Mouse (Mus musculus) forebrain, postnatal 0 days (tissue): ENCODE measurements around the gene Slc25a20. TPM values are rescaled to one million over a fixed set of nuclear protein-coding genes. Genes with fewer than 3 reads are reported as not detected.

Source experiments
- ATAC-seq: fragments of 200-750 bp; cut with Nextera tagmentation; 2 replicates; pipeline ENCODE4 v1.8.0; 2017; ENCODE audit warnings: mild to moderate bottlenecking, moderate library complexity
- DNase-seq: peaks from one replicate; pipeline ENCODE4 v3.0.0-alpha.2; 2015
- H3K27ac ChIP-seq: fragments of 300-500 bp; sonication (generic); 2 replicates; pipeline ENCODE4 v1.5.1; 2014; ENCODE audit warnings: low read depth, mild to moderate bottlenecking, antibody characterized with exemption, low read length, moderate library complexity, mixed read lengths
- H3K27me3 ChIP-seq: fragments of 300-500 bp; sonication (generic); 2 replicates; pipeline ENCODE4 v1.6.1; 2014; ENCODE audit warnings: mild to moderate bottlenecking, low read length, mixed read lengths; ENCODE audit not compliant: insufficient read depth
- H3K36me3 ChIP-seq: fragments of 300-500 bp; sonication (generic); 2 replicates; pipeline ENCODE4 v1.6.1; 2014; ENCODE audit warnings: mild to moderate bottlenecking, moderate library complexity; ENCODE audit not compliant: insufficient read depth
- H3K4me1 ChIP-seq: fragments of 300-500 bp; sonication (generic); 2 replicates; pipeline ENCODE4 v1.6.1; 2014; ENCODE audit warnings: antibody characterized with exemption; ENCODE audit not compliant: insufficient read depth
- H3K4me2 ChIP-seq: fragments of 300-500 bp; sonication (generic); 2 replicates; pipeline ENCODE4 v1.6.1; 2014; ENCODE audit warnings: low read depth, mild to moderate bottlenecking, moderate library complexity
- H3K4me3 ChIP-seq: fragments of 300-500 bp; sonication (generic); 2 replicates; pipeline ENCODE4 v1.5.1; 2014; ENCODE audit warnings: low read depth, low read length, mixed read lengths
- H3K9ac ChIP-seq: fragments of 300-500 bp; sonication (generic); 2 replicates; pipeline ENCODE4 v1.6.1; 2014; ENCODE audit warnings: mild to moderate bottlenecking
- H3K9me3 ChIP-seq: fragments of 300-500 bp; sonication (generic); 2 replicates; pipeline ENCODE4 v1.6.1; 2016; ENCODE audit warnings: low read length
- CTCF ChIP-seq: sonication (generic); IDR thresholded peaks from 2 replicates; pipeline ENCODE4 v1.5.1; 2016; ENCODE audit warnings: antibody characterized with exemption, control low read depth, low read depth
- WGBS: fragments of 180-500 bp; shearing (Covaris S2); extraction: QIAGEN DNeasy Blood & Tissue Kit; methylation state at CpG from one replicate; pipeline ENCODE4 v1.1.7; 2014; 5-methylcytosine and 5-hydroxymethylcytosine counted together
- microRNA-seq, 2 experiments: library from miRNA; unstranded; fragments of <30 nt; microRNA quantifications; one replicate each; pipeline ENCODE4; 2016
- polyA plus RNA-seq: library from polyadenylated mRNA; unstranded; fragments of >200 nt; fragmentation: Nextera tagmentation; extraction: Ambion mirVana; gene quantifications from 2 replicates; pipeline ENCODE4 v1.2.1, GENCODE M21; 2015
- total RNA-seq: library from RNA; depleted of rRNA; stranded (reverse); fragments of >200 nt; gene quantifications from 2 replicates; pipeline ENCODE4 v1.2.3, GENCODE M21; 2014; rRNA removed

Slc25a20 gene
- total and polyA plus RNA-seq, 2 experiments from 2014 or later = 39.6 to 40.5 TPM

DNA sequence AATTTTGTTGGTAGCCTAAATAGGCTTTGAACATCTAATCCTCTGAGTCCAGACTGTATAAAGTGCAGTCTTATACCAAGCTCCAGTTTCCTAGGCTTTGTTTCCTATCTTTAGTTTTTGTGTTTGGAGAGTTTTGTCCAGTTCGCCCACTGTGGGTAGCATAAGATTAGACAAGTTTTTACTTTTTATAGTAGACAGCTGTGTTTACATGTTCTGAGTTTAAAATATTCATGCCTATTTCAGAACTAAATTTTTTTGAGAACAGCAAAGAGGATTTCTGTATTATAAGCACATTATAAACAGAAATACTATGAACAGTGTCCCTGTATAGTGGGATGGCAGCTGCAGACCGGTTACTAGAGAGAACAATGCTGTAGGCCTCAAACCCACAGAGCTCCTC lies 45.3 kb downstream of the Slc25a20 start:
- Histone ChIP-seq H3K4me1 (0 out of 2 replicates have a peak, but pooled peaks cover 3% of the 10 kb centered on the region), H3K9me3 (no peaks in the 10 kb centered on the region), H3K27me3 (no peaks in the 10 kb centered on the region), H3K27ac (no peak overlapping the region), H3K9ac (no peak overlapping the region), H3K4me2 (no peak overlapping the region), H3K36me3 (no peaks in the 10 kb centered on the region), H3K4me3 (no peak overlapping the region)
- DNase-seq (no peak), ATAC-seq (no peak)
- 64% methylated on average over 2 of the region's 2 CpGs for WGBS
- no peak for TF ChIP-seq CTCF

DNA sequence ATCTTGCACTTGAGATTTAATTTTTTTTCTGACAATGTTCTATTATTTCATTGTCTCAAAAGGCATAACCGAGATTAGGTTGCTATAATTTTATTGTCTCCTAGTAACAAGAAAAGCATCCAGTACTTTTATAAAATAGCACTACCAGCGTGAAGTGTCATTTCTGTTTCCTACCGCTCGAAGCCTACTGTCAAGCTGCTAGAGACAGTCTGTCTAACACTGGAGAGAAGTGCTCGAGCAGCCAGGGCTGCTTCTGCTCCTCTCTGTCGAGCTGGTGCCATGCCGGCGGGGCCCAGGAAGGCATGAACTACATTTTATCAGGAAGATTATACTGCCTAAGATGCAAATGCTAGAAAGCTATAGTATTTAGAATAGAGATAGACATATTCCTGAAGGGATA lies 46.9 kb downstream of the Slc25a20 start:
- Histone ChIP-seq H3K4me2 (no peak overlapping the region), H3K4me1 (0 out of 2 replicates have a peak, but pooled peaks cover 3% of the 10 kb centered on the region), H3K27ac (peak overlapping the region; percentile 57), H3K9ac (no peak overlapping the region), H3K4me3 (no peak overlapping the region), H3K36me3 (no peaks in the 10 kb centered on the region), H3K27me3 (no peaks in the 10 kb centered on the region), H3K9me3 (no peaks in the 10 kb centered on the region)
- peak; percentile 42 for DNase-seq
- WGBS = 68% methylated on average over 8 of the region's 8 CpGs
- no peak for TF ChIP-seq CTCF
- peak; percentile 79 for ATAC-seq

- Histone ChIP-seq H3K27me3 (no peaks in the 10 kb centered on the region), H3K4me3 (no peak overlapping the region), H3K36me3 (no peaks in the 10 kb centered on the region), H3K9ac (no peak overlapping the region), H3K4me1 (0 out of 2 replicates have a peak, but pooled peaks cover 3% of the 10 kb centered on the region), H3K27ac (no peak overlapping the region), H3K9me3 (no peaks in the 10 kb centered on the region), H3K4me2 (no peak overlapping the region)
- no peak for ATAC-seq
- no peak for TF ChIP-seq CTCF
- no peak for DNase-seq
- WGBS = 78% methylated on average over 7 of the region's 7 CpGs
Measured at GRCm38 (mm10) chr9:108710767-108711166, 48.9 kb downstream of the Slc25a20 start.

- 91% methylated on average over 4 of the region's 4 CpGs for WGBS
- Histone ChIP-seq H3K36me3 (peaks cover 12% of the 10 kb centered on the region; the same call in 1 of the 2 replicates), H3K4me1 (no peaks in the 10 kb centered on the region), H3K9me3 (no peaks in the 10 kb centered on the region), H3K4me2 (no peak overlapping the region), H3K27me3 (no peaks in the 10 kb centered on the region), H3K4me3 (no peak overlapping the region), H3K9ac (no peak overlapping the region), H3K27ac (no peak overlapping the region)
- no peak for TF ChIP-seq CTCF
- ATAC-seq (no peak), DNase-seq (no peak)
Measured at GRCm38 (mm10) chr9:108716199-108716598, 54.3 kb downstream of the Slc25a20 start.

DNA sequence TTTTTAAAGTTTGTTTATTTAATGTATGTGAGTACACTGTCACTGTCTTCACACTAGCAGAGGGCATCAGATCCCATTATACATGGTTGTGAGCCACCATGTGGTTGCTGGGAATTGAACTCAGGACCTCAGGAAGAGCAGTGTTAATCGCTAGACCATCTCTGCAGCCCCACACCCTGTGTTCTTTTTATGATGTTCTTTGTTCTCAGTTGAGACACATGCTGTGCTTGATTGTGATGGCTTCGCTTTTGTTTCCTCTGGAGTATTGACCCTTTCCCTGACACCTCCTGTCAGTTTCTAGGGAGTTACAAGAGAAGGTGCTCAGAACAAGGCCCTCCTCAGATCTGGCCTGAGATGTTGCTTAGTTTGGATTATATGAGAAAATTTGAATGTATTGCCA lies 61.9 kb downstream of the Slc25a20 start:
- no peaks in the 10 kb centered on the region for H3K27me3 ChIP-seq
- no peaks in the 10 kb centered on the region for H3K9me3 ChIP-seq
- no peak for ATAC-seq
- H3K4me2 ChIP-seq = no peak overlapping the region
- peaks cover 27% of the 10 kb centered on the region for H3K36me3 ChIP-seq
- H3K4me3 ChIP-seq = no peak overlapping the region
- 20% methylated on average over 2 of the region's 2 CpGs for WGBS
- H3K4me1 ChIP-seq = no peaks in the 10 kb centered on the region
- no peak for DNase-seq
- no peak overlapping the region for H3K9ac ChIP-seq
- no peak for TF ChIP-seq CTCF
- H3K27ac ChIP-seq = no peak overlapping the region; the same call in 1 of the 2 replicates

- Histone ChIP-seq H3K4me2 (no peak overlapping the region), H3K36me3 (peaks cover 32% of the 10 kb centered on the region; the same call in 1 of the 2 replicates), H3K27ac (no peak overlapping the region), H3K27me3 (no peaks in the 10 kb centered on the region), H3K9me3 (no peaks in the 10 kb centered on the region), H3K4me3 (no peak overlapping the region), H3K4me1 (no peaks in the 10 kb centered on the region), H3K9ac (no peak overlapping the region)
- DNase-seq (peak; percentile 21), ATAC-seq (peak; percentile 70)
- 78% methylated on average over 5 of the region's 5 CpGs for WGBS
- TF ChIP-seq CTCF = no peak
Measured at GRCm38 (mm10) chr9:108726116-108726515, 64.2 kb downstream of the Slc25a20 start.

GRCm38 (mm10) chr9:108729050-108729449 lies 67.2 kb downstream of the Slc25a20 start:
- Histone ChIP-seq H3K9me3 (no peaks in the 10 kb centered on the region), H3K36me3 (peaks cover 31% of the 10 kb centered on the region), H3K4me2 (no peak overlapping the region), H3K27me3 (no peaks in the 10 kb centered on the region), H3K4me1 (no peaks in the 10 kb centered on the region), H3K9ac (no peak overlapping the region), H3K27ac (no peak overlapping the region), H3K4me3 (no peak overlapping the region)
- ATAC-seq (no peak), DNase-seq (no peak)
- TF ChIP-seq CTCF = peak; percentile 41

DNA sequence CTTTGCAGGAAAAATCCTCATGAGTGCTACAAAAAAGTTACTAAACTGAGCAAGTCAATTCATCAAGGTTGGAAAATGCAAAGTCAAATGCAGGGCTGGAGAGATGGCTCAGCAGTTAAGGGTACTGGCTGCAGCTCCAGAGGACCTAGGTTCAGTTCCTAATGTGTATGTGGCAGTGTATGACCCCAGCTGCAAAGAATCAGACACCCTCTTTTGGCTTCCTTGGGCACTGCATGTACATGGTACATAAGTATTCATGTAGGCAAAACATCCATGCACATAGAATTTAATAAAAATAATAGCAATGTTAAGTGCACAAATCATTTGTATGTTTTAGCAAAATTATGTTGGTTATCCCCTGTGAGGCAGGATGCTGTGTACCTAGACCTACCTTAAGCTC lies 70.6 kb downstream of the Slc25a20 start:
- Histone ChIP-seq H3K4me1 (no peaks in the 10 kb centered on the region), H3K27me3 (no peaks in the 10 kb centered on the region), H3K4me2 (no peak overlapping the region), H3K9me3 (no peaks in the 10 kb centered on the region), H3K4me3 (no peak overlapping the region), H3K9ac (no peak overlapping the region), H3K27ac (no peak overlapping the region), H3K36me3 (peaks cover 49% of the 10 kb centered on the region)
- DNase-seq (no peak), ATAC-seq (no peak)
- peak; percentile 28 for TF ChIP-seq CTCF

Small RNA genes lying within 50 kb of the gene (microRNA-seq; reads per million reads assigned to microRNA genes)
- 0 reads per million in 2 experiments for gene Gm26298

Other genes starting within 250 kb of the Slc25a20 start
- 1.8 and 1.9 TPM in 2 replicates for gene Ccdc36, start 233.6 kb upstream of the Slc25a20 start, total RNA-seq
- 1.2 and 1.8 TPM in 2 replicates for gene Ccdc36, start 233.6 kb upstream of the Slc25a20 start, polyA plus RNA-seq
- not detected in 2 replicates for gene BC048562, start 225.6 kb upstream of the Slc25a20 start, total RNA-seq
- gene BC048562, start 225.6 kb upstream of the Slc25a20 start, polyA plus RNA-seq = not detected in 2 replicates
- 37.2 and 38.7 TPM in 2 replicates for gene Ccdc71, start 201.6 kb upstream of the Slc25a20 start, total RNA-seq
- 51.6 and 55.8 TPM in 2 replicates for gene Ccdc71, start 201.6 kb upstream of the Slc25a20 start, polyA plus RNA-seq
- 68.7 and 95.6 TPM in 2 replicates for gene Klhdc8b, start 200.5 kb upstream of the Slc25a20 start, total RNA-seq
- gene Klhdc8b, start 200.5 kb upstream of the Slc25a20 start, polyA plus RNA-seq = 45.5 and 56.5 TPM in 2 replicates
- gene Lamb2, start 182.4 kb upstream of the Slc25a20 start, total RNA-seq = 22.5 and 36.3 TPM in 2 replicates
- 9.1 and 12.5 TPM in 2 replicates for gene Lamb2, start 182.4 kb upstream of the Slc25a20 start, polyA plus RNA-seq
- 90.3 and 97.0 TPM in 2 replicates for gene Usp19, start 171.5 kb upstream of the Slc25a20 start, total RNA-seq
- 32.2 and 41.5 TPM in 2 replicates for gene Usp19, start 171.5 kb upstream of the Slc25a20 start, polyA plus RNA-seq
- 121 and 155 TPM in 2 replicates for gene Qars, start 154.4 kb upstream of the Slc25a20 start, total RNA-seq
- gene Qars, start 154.4 kb upstream of the Slc25a20 start, polyA plus RNA-seq = 55.1 and 59.5 TPM in 2 replicates
- gene Qrich1, start 145.3 kb upstream of the Slc25a20 start, total RNA-seq = 206 and 265 TPM in 2 replicates
- 109 and 123 TPM in 2 replicates for gene Qrich1, start 145.3 kb upstream of the Slc25a20 start, polyA plus RNA-seq
- 115 and 129 TPM in 2 replicates for gene Impdh2, start 101.8 kb upstream of the Slc25a20 start, total RNA-seq
- gene Impdh2, start 101.8 kb upstream of the Slc25a20 start, polyA plus RNA-seq = 102 and 106 TPM in 2 replicates
- 70.7 and 71.3 TPM in 2 replicates for gene Ndufaf3, start 94.7 kb upstream of the Slc25a20 start, total RNA-seq
- 104 and 108 TPM in 2 replicates for gene Ndufaf3, start 94.7 kb upstream of the Slc25a20 start, polyA plus RNA-seq
- 99.6 and 115 TPM in 2 replicates for gene Dalrd3, start 92.2 kb upstream of the Slc25a20 start, total RNA-seq
- gene Dalrd3, start 92.2 kb upstream of the Slc25a20 start, polyA plus RNA-seq = 221 and 261 TPM in 2 replicates
- 353 and 511 TPM in 2 replicates for gene Wdr6, start 83.3 kb upstream of the Slc25a20 start, total RNA-seq
- gene Wdr6, start 83.3 kb upstream of the Slc25a20 start, polyA plus RNA-seq = 206 and 283 TPM in 2 replicates
- gene P4htm, start 64.4 kb upstream of the Slc25a20 start, total RNA-seq = 29.2 and 39.3 TPM in 2 replicates
- gene P4htm, start 64.4 kb upstream of the Slc25a20 start, polyA plus RNA-seq = 35.4 and 39.9 TPM in 2 replicates
- gene Arih2, start 12.7 kb upstream of the Slc25a20 start, total RNA-seq = 68.2 and 70.9 TPM in 2 replicates
- gene Arih2, start 12.7 kb upstream of the Slc25a20 start, polyA plus RNA-seq = 32.3 and 40.3 TPM in 2 replicates
- gene Prkar2a, start 27.2 kb downstream of the Slc25a20 start, total RNA-seq = 81.2 and 104 TPM in 2 replicates
- 23.0 and 34.3 TPM in 2 replicates for gene Prkar2a, start 27.2 kb downstream of the Slc25a20 start, polyA plus RNA-seq
- 136 and 140 TPM in 2 replicates for gene Ip6k2, start 121.7 kb downstream of the Slc25a20 start, total RNA-seq
- 218 and 226 TPM in 2 replicates for gene Ip6k2, start 121.7 kb downstream of the Slc25a20 start, polyA plus RNA-seq
- gene Nckipsd, start 146.3 kb downstream of the Slc25a20 start, total RNA-seq = 27.4 and 27.6 TPM in 2 replicates
- 18.6 and 24.5 TPM in 2 replicates for gene Nckipsd, start 146.3 kb downstream of the Slc25a20 start, polyA plus RNA-seq
- gene Celsr3, start 164.2 kb downstream of the Slc25a20 start, total RNA-seq = 43.0 and 52.2 TPM in 2 replicates
- gene Celsr3, start 164.2 kb downstream of the Slc25a20 start, polyA plus RNA-seq = 3.9 and 6.8 TPM in 2 replicates
- 19.4 and 29.6 TPM in 2 replicates for gene Slc26a6, start 191.2 kb downstream of the Slc25a20 start, total RNA-seq
- gene Slc26a6, start 191.2 kb downstream of the Slc25a20 start, polyA plus RNA-seq = 15.9 and 18.0 TPM in 2 replicates